Mouse (Mus musculus) MEL (cell line): ENCODE data around the gene Ntrk3.
A peak's percentile ranks its signal among the peaks of the same experiment; 100 is the strongest.

Experiments
- CHD1 ChIP-seq: IDR thresholded peaks from 2 replicates; pipeline ENCODE4 v1.6.1; 2012; ENCODE audit warnings: low read depth, mild to moderate bottlenecking, inconsistent platforms, low read length, improper control_type of control experiment
- CHD2 ChIP-seq: IDR thresholded peaks from 2 replicates; pipeline ENCODE4 v1.6.1; 2011; ENCODE audit warnings: low read length, improper control_type of control experiment
- CTCF ChIP-seq, 3 experiments: IDR thresholded peaks in 2 of 3; conservative IDR thresholded peaks in 1 of 3; 2 replicates each; pipeline ENCODE4 v1.5.1; 2011 to 2012; ENCODE audit warnings: low read length in 3 of 3, low read depth in 2 of 3, mild to moderate bottlenecking in 2 of 3, improper control_type of control experiment in 1 of 3, inconsistent platforms in 1 of 3, mixed read lengths in 1 of 3, moderate library complexity in 1 of 3; ENCODE audit not compliant: control insufficient read depth in 1 of 3, insufficient read depth in 1 of 3, poor library complexity in 1 of 3, severe bottlenecking in 1 of 3
- ELF1 ChIP-seq: IDR thresholded peaks from 2 replicates; pipeline ENCODE4 v1.6.1; 2014; ENCODE audit warnings: low read depth, mild to moderate bottlenecking, inconsistent platforms, low read length, improper control_type of control experiment, moderate library complexity
- EP300 ChIP-seq, 2 experiments: IDR thresholded peaks; 2 replicates each; pipeline ENCODE4 v1.6.1; 2011; ENCODE audit warnings: improper control_type of control experiment in 2 of 2, low read length in 2 of 2, low read depth in 1 of 2, mild to moderate bottlenecking in 1 of 2
- MAX ChIP-seq: IDR thresholded peaks from 2 replicates; pipeline ENCODE4 v1.6.1; 2011; ENCODE audit warnings: low read length, improper control_type of control experiment
- MEF2A ChIP-seq: IDR thresholded peaks from 2 replicates; pipeline ENCODE4 v1.6.1; 2014; ENCODE audit warnings: low read depth, mild to moderate bottlenecking, inconsistent platforms, low read length, improper control_type of control experiment; ENCODE audit not compliant: poor library complexity, insufficient replicate concordance, severe bottlenecking; ENCODE audit errors: extremely low read depth
- MXI1 ChIP-seq: IDR thresholded peaks from 2 replicates; pipeline ENCODE4 v1.6.1; 2011; ENCODE audit warnings: mild to moderate bottlenecking, low read depth, low read length, improper control_type of control experiment
- POLR2A ChIP-seq, 2 experiments: IDR thresholded peaks; 2 replicates each; pipeline ENCODE4 v1.6.1; 2011 to 2012; ENCODE audit warnings: low read length in 2 of 2, mild to moderate bottlenecking in 2 of 2, control low read depth in 1 of 2, improper control_type of control experiment in 1 of 2, low read depth in 1 of 2, moderate library complexity in 1 of 2; ENCODE audit not compliant: control insufficient read depth in 1 of 2, insufficient read depth in 1 of 2, poor library complexity in 1 of 2
- POLR2AphosphoS2 ChIP-seq: IDR thresholded peaks from 2 replicates; pipeline ENCODE4 v1.6.1; 2011; ENCODE audit warnings: low read length, improper control_type of control experiment
- SMC3 ChIP-seq: IDR thresholded peaks from 2 replicates; pipeline ENCODE4 v1.6.1; 2011; ENCODE audit warnings: low read depth, low read length, improper control_type of control experiment
- TAL1 ChIP-seq: IDR thresholded peaks from 2 replicates; pipeline ENCODE4 v1.6.1; 2012; ENCODE audit warnings: mild to moderate bottlenecking, inconsistent platforms, low read length, moderate library complexity, mixed read lengths
- ZKSCAN1 ChIP-seq: IDR thresholded peaks from 2 replicates; pipeline ENCODE4 v1.6.1; 2012; ENCODE audit warnings: low read depth, mild to moderate bottlenecking, inconsistent platforms, low read length, improper control_type of control experiment, moderate library complexity

GRCm38 (mm10) chr7:78766019-78766683 lies 28.3 kb upstream of the Ntrk3 start:
- TF ChIP-seq MAX (no peak), CTCF (IDR thresholded peaks at IDR 0.05 in 2 of 3, conservative IDR thresholded peaks at IDR 0.05 in 1 of 3; ENCODE audit: control insufficient read depth in 1 of 3, insufficient read depth in 1 of 3, low read depth in 2 of 3, low read length in 3 of 3, poor library complexity in 1 of 3, severe bottlenecking in 1 of 3) (peak; percentile 85 to 91 (median 88)), CHD1 (no peak), POLR2A (IDR thresholded peaks at IDR 0.05; ENCODE audit: control insufficient read depth in 1 of 2, insufficient read depth in 1 of 2, low read depth in 1 of 2, low read length in 2 of 2, poor library complexity in 1 of 2) (no peak), ZKSCAN1 (no peak), MXI1 (no peak), POLR2AphosphoS2 (no peak), EP300 (IDR thresholded peaks at IDR 0.05; ENCODE audit: low read depth in 1 of 2, low read length in 2 of 2) (no peak), CHD2 (no peak), ELF1 (no peak), SMC3 (peak; percentile 89), TAL1 (no peak), MEF2A (no peak)
